Mouse (Mus musculus) heart, embryonic 14.5 days (tissue): ENCODE measurements around the gene Ulk3. TPM values are rescaled to one million over a fixed set of nuclear protein-coding genes. Genes with fewer than 3 reads are reported as not detected.
A peak's percentile ranks its signal among the peaks of the same experiment; 100 is the strongest.

Source experiments
- ATAC-seq: fragments of 200-750 bp; cut with Nextera tagmentation; 2 replicates; pipeline ENCODE4 v1.8.0; 2017; ENCODE audit warnings: low read depth, moderate TSS enrichment; ENCODE audit not compliant: insufficient number of reproducible peaks, insufficient read depth, low FRiP score
- H3K27ac ChIP-seq, 2 experiments: fragments of 200-500 bp in 1 of 2; fragments of 300-500 bp in 1 of 2; sonication (generic) in 1 of 2; replicated peaks in 1 of 2; 2 replicates each; pipeline ENCODE4 v1.5.1; 2012 to 2014; ENCODE audit warnings: low read depth in 2 of 2, low read length in 2 of 2, control low read depth in 1 of 2, mild to moderate bottlenecking in 1 of 2, mixed read lengths in 1 of 2; ENCODE audit not compliant: control insufficient read depth in 1 of 2, insufficient read depth in 1 of 2
- H3K27me3 ChIP-seq: fragments of 300-500 bp; sonication (generic); 2 replicates; pipeline ENCODE4 v1.6.1; 2014; ENCODE audit warnings: mild to moderate bottlenecking, low read length, control low read depth; ENCODE audit not compliant: control insufficient read depth, insufficient read depth
- H3K36me3 ChIP-seq: fragments of 300-500 bp; sonication (generic); 2 replicates; pipeline ENCODE4 v1.6.1; 2014; ENCODE audit warnings: mild to moderate bottlenecking, control low read depth, low read length, mixed read lengths; ENCODE audit not compliant: control insufficient read depth, insufficient read depth
- H3K4me1 ChIP-seq, 2 experiments: fragments of 200-500 bp in 1 of 2; fragments of 300-500 bp in 1 of 2; sonication (generic) in 1 of 2; 2 replicates each; pipeline ENCODE4 v1.6.1; 2012 to 2014; ENCODE audit warnings: low read length in 2 of 2, control low read depth in 1 of 2, mixed read lengths in 1 of 2; ENCODE audit not compliant: control insufficient read depth in 2 of 2, insufficient read depth in 2 of 2
- H3K4me2 ChIP-seq: fragments of 300-500 bp; sonication (generic); 2 replicates; pipeline ENCODE4 v1.6.1; 2014; ENCODE audit warnings: mild to moderate bottlenecking, low read length
- H3K4me3 ChIP-seq, 2 experiments: fragments of 200-500 bp in 1 of 2; fragments of 300-500 bp in 1 of 2; sonication (generic) in 1 of 2; 2 replicates each; pipeline ENCODE4 v1.5.1; 2012 to 2014; ENCODE audit warnings: low read length in 2 of 2, mild to moderate bottlenecking in 2 of 2, control low read depth in 1 of 2, low read depth in 1 of 2, moderate library complexity in 1 of 2; ENCODE audit not compliant: control insufficient read depth in 1 of 2, insufficient read depth in 1 of 2
- H3K9ac ChIP-seq: fragments of 300-500 bp; sonication (generic); 2 replicates; pipeline ENCODE4 v1.6.1; 2014; ENCODE audit warnings: mild to moderate bottlenecking, low read length
- H3K9me3 ChIP-seq: fragments of 300-500 bp; sonication (generic); 2 replicates; pipeline ENCODE4 v1.6.1; 2016; ENCODE audit warnings: low read length, control low read depth; ENCODE audit not compliant: control insufficient read depth
- WGBS: fragments of 180-500 bp; shearing (Covaris S2); extraction: QIAGEN DNeasy Blood & Tissue Kit; methylation state at CpG from one replicate; pipeline ENCODE4 v1.1.7; 2014; 5-methylcytosine and 5-hydroxymethylcytosine counted together
- polyA plus RNA-seq: library from polyadenylated mRNA; unstranded; fragments of >200 nt; fragmentation: Nextera tagmentation; extraction: Ambion mirVana; gene quantifications from 2 replicates; pipeline ENCODE4 v1.2.1, GENCODE M21; 2014

Ulk3 gene
- polyA plus RNA-seq, 1 experiment from 2014 or later = 10.9 TPM

DNA sequence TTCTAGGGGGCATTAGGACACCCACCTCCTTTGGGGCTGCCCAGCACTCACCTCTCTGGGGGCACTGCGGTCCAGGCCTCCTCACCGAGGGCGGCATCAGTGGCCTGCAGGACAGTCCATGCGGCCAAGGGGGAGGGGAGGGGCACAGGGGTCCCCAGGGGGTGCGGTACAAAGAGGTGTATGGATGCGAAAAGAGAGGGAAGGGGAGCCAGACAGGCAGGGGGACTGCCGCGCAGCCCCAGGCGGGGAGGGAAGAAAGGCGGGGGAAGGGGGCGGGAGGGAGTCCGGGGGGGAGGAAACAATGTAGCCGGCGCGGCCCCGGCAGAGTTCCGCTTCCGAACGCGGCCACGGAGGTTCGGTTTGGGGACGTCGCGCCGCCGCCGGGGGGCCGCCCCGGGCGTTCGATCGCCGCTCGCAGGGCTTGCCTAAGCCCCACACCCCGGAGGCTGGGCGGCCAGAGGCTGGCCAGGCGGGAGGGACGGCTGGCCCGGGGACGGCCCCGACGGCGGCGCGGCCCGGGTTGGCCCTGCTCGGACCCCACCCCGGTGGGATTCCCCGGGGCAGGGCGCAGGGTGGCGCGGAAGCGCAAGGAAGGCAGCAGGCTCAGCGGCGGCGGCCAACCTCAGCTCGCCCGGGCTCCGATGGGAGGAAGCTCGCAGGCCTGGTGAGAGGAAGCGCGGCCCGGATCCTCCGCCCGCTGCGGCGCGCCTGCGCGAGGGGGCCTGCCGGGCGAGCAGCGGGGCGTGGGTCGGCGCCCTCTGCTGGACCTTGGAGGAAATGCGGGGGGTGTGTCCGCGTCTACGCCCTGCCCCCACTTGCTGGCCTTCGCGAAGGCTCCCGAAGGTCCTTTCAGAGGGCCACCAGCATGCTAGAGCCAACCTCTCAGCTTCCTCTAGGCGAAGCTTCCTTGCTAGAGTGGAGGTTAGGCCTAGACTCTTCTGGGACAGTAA, 56.0 kb downstream of the Ulk3 start:
- Histone ChIP-seq H3K36me3 (peaks cover 13% of the 10 kb centered on the region), H3K9me3 (no peaks in the 10 kb centered on the region), H3K27ac (peak overlapping the region; percentile 83 to 97), H3K9ac (peak overlapping the region; percentile 99), H3K4me1 (peaks cover 19 to 41% of the 10 kb centered on the region in 2 experiments), H3K4me2 (peak overlapping the region; percentile 93), H3K27me3 (no peaks in the 10 kb centered on the region), H3K4me3 (peak overlapping the region; percentile 71 to 98)
- under 1% methylated on average over 72 of the region's 85 CpGs for WGBS
- ATAC-seq = peak; percentile 83

Other genes with a start within 250 kb of the Ulk3 start
- gene Ppcdc, start 149.3 kb upstream of the Ulk3 start, polyA plus RNA-seq = 18.5 and 21.1 TPM in 2 replicates
- gene Scamp5, start 121.4 kb upstream of the Ulk3 start, polyA plus RNA-seq = 4.5 and 6.2 TPM in 2 replicates
- 13.1 and 15.2 TPM in 2 replicates for gene Rpp25, start 85.4 kb upstream of the Ulk3 start, polyA plus RNA-seq
- 1,689 and 1,756 TPM in 2 replicates for gene Cox5a, start 68.2 kb upstream of the Ulk3 start, polyA plus RNA-seq
- 11.1 and 13.3 TPM in 2 replicates for gene Fam219b, start 51.9 kb upstream of the Ulk3 start, polyA plus RNA-seq
- 69.2 and 74.3 TPM in 2 replicates for gene Mpi, start 36.7 kb upstream of the Ulk3 start, polyA plus RNA-seq
- gene Scamp2, start 28.5 kb upstream of the Ulk3 start, polyA plus RNA-seq = 56.5 and 58.7 TPM in 2 replicates
- not detected in 2 replicates for gene Cplx3, start 16.8 kb downstream of the Ulk3 start, polyA plus RNA-seq
- 0.12 TPM in 1 of 2 replicates, not detected in the other for gene Lman1l, start 31.3 kb downstream of the Ulk3 start, polyA plus RNA-seq
- 13.1 and 14.9 TPM in 2 replicates for gene Csk, start 64.2 kb downstream of the Ulk3 start, polyA plus RNA-seq
- gene Cyp1a2, start 94.3 kb downstream of the Ulk3 start, polyA plus RNA-seq = not detected in 2 replicates
- 0.12 TPM in 1 of 2 replicates, not detected in the other for gene Cyp1a1, start 98.5 kb downstream of the Ulk3 start, polyA plus RNA-seq
- 11.0 and 12.6 TPM in 2 replicates for gene Edc3, start 119.1 kb downstream of the Ulk3 start, polyA plus RNA-seq
- gene Clk3, start 176.4 kb downstream of the Ulk3 start, polyA plus RNA-seq = 46.3 and 53.2 TPM in 2 replicates
- 8.1 and 8.8 TPM in 2 replicates for gene Arid3b, start 247.3 kb downstream of the Ulk3 start, polyA plus RNA-seq